In genomic region chr2:37768903-37769302, GRCm38 (mm10) we compare ENCODE assay signal across 9 mouse cellular contexts. TPM values are rescaled to one million over a fixed set of nuclear protein-coding genes. Genes with fewer than 3 reads are reported as not detected.
DNase-seq lines count a peak whose midpoint lies in the region; ATAC-seq and TF ChIP-seq lines count a peak whose summit lies in the region.
"Had no signal": no experiment of that assay in that cellular context is flagged by ENCODE, and none has a peak within 500 bp of the region (broad histone marks: within the 10 kb centered on the region; RNA-seq: fewer than 3 reads in every experiment).

No protein-coding gene starts in this region.

- H3K27ac ChIP-seq in heart, embryonic 16.5 days (ENCODE audit: low read length): 0 out of 2 replicates have a peak overlapping the region, but pooled peaks have one; percentile 12

- TF ChIP-seq CTCF in Patski (IDR thresholded peaks at IDR 0.05): no peak

- intact Hi-C loops in heart, postnatal 36 days (cut with DNase I): no loop called here

- H3K4me2 ChIP-seq in heart, embryonic 16.5 days (ENCODE audit: low read depth, low read length): no peak overlapping the region

- POLR2A ChIA-PET in Patski (lab: Charles Lee): no interaction called here

- DNase-seq in heart, postnatal 36 days: no peak
- no peak for DNase-seq in Patski (ENCODE audit: low read depth, low spot score)
- peak; percentile 67 to 77 for DNase-seq in gastrocnemius, adult 8-10 months (ENCODE audit: low spot score in 2 of 2)
- peak; percentile 46 for DNase-seq in left cerebral cortex, adult 11 months (ENCODE audit: low spot score)
- DNase-seq in right cerebral cortex, postnatal 36 days (ENCODE audit: low spot score in 2 of 2): peak; percentile 54 to 59
- DNase-seq in thymus, adult 18-20 months: no peak
- DNase-seq in cerebellum, adult 11 months: no peak

- no peaks in the 10 kb centered on the region for H3K27me3 ChIP-seq in heart, embryonic 16.5 days (ENCODE audit: control insufficient read depth, insufficient read depth, low read length)
- H3K27me3 ChIP-seq in Patski: no peaks in the 10 kb centered on the region

- H3K9me3 ChIP-seq in heart, embryonic 16.5 days (replicated peaks; ENCODE audit: control insufficient read depth, low read length): no peaks in the 10 kb centered on the region
- H3K9me3 ChIP-seq: G1E had no signal

- peaks cover 37% of the 10 kb centered on the region for H3K4me1 ChIP-seq in heart, embryonic 16.5 days (ENCODE audit: control insufficient read depth, insufficient read depth, low read length)

- H3K9ac ChIP-seq in heart, embryonic 16.5 days (ENCODE audit: low read length): no peak overlapping the region

- ATAC-seq in heart, embryonic 16.5 days (replicated peaks; ENCODE audit: extremely low read depth, insufficient read depth, low FRiP score): no peak
- ATAC-seq in Patski: peak; percentile 23

- CTCF ChIA-PET in Patski (lab: Charles Lee): interaction anchor here (1.4 to 2.4 kb wide), 2 partner anchors 9 to 11 kb away, joined by 3 to 7 read pairs; no protein-coding TSS in a partner anchor

- no peaks in the 10 kb centered on the region for H3K36me3 ChIP-seq in heart, embryonic 16.5 days (ENCODE audit: control insufficient read depth, insufficient read depth)
- H3K36me3 ChIP-seq: G1E had no signal

- WGBS in heart, embryonic 16.5 days: 89% methylated on average over 2 of the region's 2 CpGs

- in situ Hi-C loops in Patski (cut with MboI; ENCODE audit: low pct_unique_long_range_greater_than_20kb): no loop called here

- no peak overlapping the region for H3K4me3 ChIP-seq in heart, embryonic 16.5 days (ENCODE audit: low read length)

RNA-seq across cellular contexts. Expression of gene Crb2, which starts 7.1 kb away (rescaled TPM):
- 0.87 and 1.2 TPM in 2 replicates for polyA plus RNA-seq in heart, embryonic 16.5 days (2015; fragmentation: Nextera tagmentation; extraction: Ambion mirVana)
- total RNA-seq in heart, postnatal 36 days (2021): 1 to 10 TPM in 1 of 2 experiments, under 1 TPM in 1; 0.97 to 1.0 TPM
- 0.37 TPM for polyA plus RNA-seq in Patski (2021)
- under 1 TPM in 3 of 4 experiments, not detected in 1; 0.02 to 0.08 (median 0.04) TPM for total RNA-seq in gastrocnemius, adult 8-10 months (2022)
- polyA plus RNA-seq: G1E had no signal

Comparison
In these comparisons a context has a peak if more than half of its experiments do, and no peak if none do; other contexts are left out.
1. DNase-seq: peak in gastrocnemius, adult 8-10 months (2 of 2), left cerebral cortex, adult 11 months (single experiment) and right cerebral cortex, postnatal 36 days (2 of 2); none in heart, postnatal 36 days (0 of 2), Patski (single experiment), thymus, adult 18-20 months (0 of 2) and cerebellum, adult 11 months (single experiment).